Mouse (Mus musculus): Measurements from ENCODE around the gene Zmynd15.

DNA sequence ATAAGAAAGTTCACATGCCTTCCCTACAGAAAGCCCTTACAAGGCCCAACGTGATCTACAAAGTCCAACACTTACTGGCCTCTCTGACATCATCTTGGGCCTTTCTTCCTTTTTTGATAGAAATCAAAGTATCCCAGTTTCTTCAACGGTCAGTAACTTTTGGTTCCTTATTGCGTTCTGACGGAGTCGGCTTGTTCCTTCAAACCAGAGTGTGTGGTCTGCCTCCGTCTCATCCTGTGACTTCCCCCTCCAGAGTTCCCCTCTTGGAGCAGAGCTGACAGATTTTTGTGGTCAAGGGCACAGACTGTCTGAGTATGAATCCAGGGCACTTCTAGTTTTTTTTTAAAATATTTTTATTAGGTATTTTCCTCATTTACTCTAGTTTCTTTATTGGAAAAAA lies 30.5 kb downstream of the Zmynd15 start:
- TF ChIP-seq GATA1 (IDR thresholded peaks at IDR 0.05; ENCODE audit: low read length) (no peak), TAL1 (IDR thresholded peaks at IDR 0.05; ENCODE audit: low read length) (no peak)
